Mouse (Mus musculus) cerebellum, postnatal 25 days (tissue): Measurements from ENCODE around the gene Stk24.
A peak's percentile ranks its signal among the peaks of the same experiment; 100 is the strongest.

ENCODE experiments used
- DNase-seq, 2 experiments: peaks; one replicate each; pipeline ENCODE4 v3.0.0; 2021; ENCODE audit warnings: mixed read lengths in 2 of 2

The Stk24 gene

GRCm38 (mm10) chr14:121378243-121379115, 1.3 kb downstream of the Stk24 start:
- peak; percentile 62 to 65 for DNase-seq

- no peak for DNase-seq
Measured at GRCm38 (mm10) chr14:121376566-121376965, 3.2 kb downstream of the Stk24 start.

- peak; percentile 30 to 58 for DNase-seq
Measured at GRCm38 (mm10) chr14:121373901-121374300, 5.9 kb downstream of the Stk24 start.

- DNase-seq: no peak
Measured at GRCm38 (mm10) chr14:121373020-121373419, 6.8 kb downstream of the Stk24 start.

GRCm38 (mm10) chr14:121371911-121372820, 7.6 kb downstream of the Stk24 start:
- no peak for DNase-seq

GRCm38 (mm10) chr14:121369385-121369784, 10.4 kb downstream of the Stk24 start:
- DNase-seq: no peak

- no peak for DNase-seq
Measured at GRCm38 (mm10) chr14:121368108-121368705, 11.6 kb downstream of the Stk24 start.

GRCm38 (mm10) chr14:121365991-121366728, 13.7 kb downstream of the Stk24 start:
- DNase-seq: no peak

GRCm38 (mm10) chr14:121365390-121365789, 14.4 kb downstream of the Stk24 start:
- peak in 1 of 2 experiments; percentile 46 for DNase-seq

- DNase-seq: no peak
Measured at GRCm38 (mm10) chr14:121364282-121364681, 15.5 kb downstream of the Stk24 start.

- DNase-seq: peak; percentile 47 to 59
Measured at GRCm38 (mm10) chr14:121361319-121362114, 18.3 kb downstream of the Stk24 start.

GRCm38 (mm10) chr14:121359850-121360249, 20.0 kb downstream of the Stk24 start:
- no peak for DNase-seq

GRCm38 (mm10) chr14:121359015-121359414, 20.8 kb downstream of the Stk24 start:
- no peak for DNase-seq

- DNase-seq: no peak
Measured at GRCm38 (mm10) chr14:121358327-121358726, 21.5 kb downstream of the Stk24 start.

- DNase-seq: no peak
Measured at GRCm38 (mm10) chr14:121356336-121356862, 23.4 kb downstream of the Stk24 start.

- no peak for DNase-seq
Measured at GRCm38 (mm10) chr14:121355732-121356131, 24.1 kb downstream of the Stk24 start.

GRCm38 (mm10) chr14:121353648-121354377, 26.0 kb downstream of the Stk24 start:
- DNase-seq: no peak

- DNase-seq: no peak
Measured at GRCm38 (mm10) chr14:121352744-121353143, 27.1 kb downstream of the Stk24 start.

GRCm38 (mm10) chr14:121351737-121352136, 28.1 kb downstream of the Stk24 start:
- DNase-seq: no peak

- DNase-seq: no peak
Measured at GRCm38 (mm10) chr14:121350011-121350410, 29.8 kb downstream of the Stk24 start.
